Mouse (Mus musculus) intestine, postnatal 0 days (tissue): ENCODE results near the gene Lrrc4. TPM values are rescaled to one million over a fixed set of nuclear protein-coding genes. Genes with fewer than 3 reads are reported as not detected.

Experiments
- ATAC-seq: fragments of 200-750 bp; cut with Nextera tagmentation; 2 replicates; pipeline ENCODE4 v1.8.0; 2017; ENCODE audit warnings: mild to moderate bottlenecking, moderate TSS enrichment, moderate library complexity
- H3K27ac ChIP-seq: fragments of 300-500 bp; sonication (generic); 2 replicates; pipeline ENCODE4 v1.5.1; 2014; ENCODE audit warnings: mild to moderate bottlenecking, low read depth, low read length, moderate library complexity
- H3K27me3 ChIP-seq: fragments of 300-500 bp; sonication (generic); replicated peaks from 2 replicates; pipeline ENCODE4 v1.6.1; 2014; ENCODE audit warnings: low read length, mixed read lengths; ENCODE audit not compliant: control insufficient read depth, insufficient read depth
- H3K36me3 ChIP-seq: fragments of 300-500 bp; sonication (generic); 2 replicates; pipeline ENCODE4 v1.6.1; 2014; ENCODE audit warnings: mild to moderate bottlenecking, moderate library complexity; ENCODE audit not compliant: control insufficient read depth, insufficient read depth
- H3K4me1 ChIP-seq: fragments of 300-500 bp; sonication (generic); replicated peaks from 2 replicates; pipeline ENCODE4 v1.6.1; 2014; ENCODE audit warnings: antibody characterized with exemption, low read length, mixed read lengths; ENCODE audit not compliant: control insufficient read depth, insufficient read depth
- H3K4me2 ChIP-seq: fragments of 300-500 bp; sonication (generic); replicated peaks from 2 replicates; pipeline ENCODE4 v1.6.1; 2014; ENCODE audit warnings: low read depth, mild to moderate bottlenecking, moderate library complexity
- H3K4me3 ChIP-seq: fragments of 300-500 bp; sonication (generic); 2 replicates; pipeline ENCODE4 v1.5.1; 2014; ENCODE audit warnings: low read depth, low read length
- H3K9ac ChIP-seq: fragments of 300-500 bp; sonication (generic); 2 replicates; pipeline ENCODE4 v1.6.1; 2014; ENCODE audit warnings: mild to moderate bottlenecking, low read depth, low read length
- H3K9me3 ChIP-seq: fragments of 300-500 bp; sonication (generic); 2 replicates; pipeline ENCODE4 v1.6.1; 2016; ENCODE audit warnings: mixed run types; ENCODE audit not compliant: control insufficient read depth
- CTCF ChIP-seq: sonication (generic); IDR thresholded peaks from 2 replicates; pipeline ENCODE4 v1.5.1; 2016; ENCODE audit warnings: low read depth, mild to moderate bottlenecking, control low read depth, antibody characterized with exemption, moderate library complexity
- WGBS: fragments of 180-500 bp; shearing (Covaris S2); extraction: QIAGEN DNeasy Blood & Tissue Kit; methylation state at CpG from one replicate; pipeline ENCODE4 v1.1.7; 2014; 5-methylcytosine and 5-hydroxymethylcytosine counted together
- polyA plus RNA-seq: library from polyadenylated mRNA; unstranded; fragments of >200 nt; fragmentation: Nextera tagmentation; extraction: Ambion mirVana; gene quantifications from 2 replicates; pipeline ENCODE4 v1.2.1, GENCODE M21; 2015

Gene Lrrc4
- polyA plus RNA-seq, 1 experiment from 2014 or later = 3.2 TPM

DNA sequence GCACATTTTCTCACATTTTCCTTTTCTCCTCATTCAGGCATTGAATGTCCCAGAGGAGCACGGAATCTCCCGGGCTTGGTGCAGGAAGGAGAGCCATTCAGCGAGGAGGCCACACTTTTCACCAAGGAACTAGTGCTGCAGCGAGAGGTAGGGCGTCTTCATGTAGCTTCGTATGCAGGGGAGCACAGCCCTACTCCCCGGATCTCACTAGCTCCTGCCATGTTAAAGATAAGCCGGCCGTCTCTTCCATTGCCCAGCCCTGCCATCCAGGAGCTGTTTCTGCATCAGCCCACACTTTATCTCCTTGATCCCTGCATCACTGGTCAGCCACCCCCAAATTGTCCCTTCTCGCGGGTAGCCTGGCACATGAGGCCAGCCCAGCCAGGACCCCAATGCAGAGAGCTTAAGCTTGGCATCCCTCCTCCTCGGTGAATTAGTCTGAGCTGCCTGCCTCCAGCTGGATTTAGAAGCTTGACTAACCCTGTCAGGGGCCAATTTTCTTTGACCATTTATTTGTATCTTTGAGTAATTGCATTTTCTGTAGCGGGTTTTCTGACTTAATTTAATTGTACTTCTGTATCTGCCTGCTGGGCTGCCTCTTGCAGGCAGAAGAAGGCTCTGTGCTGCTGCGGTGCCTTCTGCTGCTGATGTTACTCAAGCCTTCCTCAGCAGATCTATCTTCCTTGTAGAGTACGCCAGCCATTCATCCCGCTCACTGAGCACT, 35.6 kb downstream of the Lrrc4 start:
- Histone ChIP-seq H3K9ac (no peak overlapping the region), H3K4me2 (no peak overlapping the region), H3K36me3 (peaks cover 15% of the 10 kb centered on the region), H3K9me3 (no peaks in the 10 kb centered on the region), H3K27ac (no peak overlapping the region), H3K27me3 (no peaks in the 10 kb centered on the region), H3K4me3 (no peak overlapping the region), H3K4me1 (no peaks in the 10 kb centered on the region)
- no peak for ATAC-seq
- TF ChIP-seq CTCF = no peak
- WGBS = 87% methylated on average over 16 of the region's 16 CpGs

GRCm38 (mm10) chr6:28795380-28795779, 36.2 kb downstream of the Lrrc4 start:
- Histone ChIP-seq H3K9ac (no peak overlapping the region), H3K36me3 (peaks cover 15% of the 10 kb centered on the region), H3K9me3 (no peaks in the 10 kb centered on the region), H3K4me2 (no peak overlapping the region), H3K27ac (no peak overlapping the region), H3K4me3 (no peak overlapping the region), H3K27me3 (no peaks in the 10 kb centered on the region), H3K4me1 (no peaks in the 10 kb centered on the region)
- ATAC-seq = no peak
- 43% methylated on average over 9 of the region's 9 CpGs for WGBS
- TF ChIP-seq CTCF = no peak

- ATAC-seq = no peak
- Histone ChIP-seq H3K9me3 (no peaks in the 10 kb centered on the region), H3K9ac (no peak overlapping the region), H3K4me1 (no peaks in the 10 kb centered on the region), H3K27ac (no peak overlapping the region), H3K27me3 (no peaks in the 10 kb centered on the region), H3K4me2 (no peak overlapping the region), H3K36me3 (peaks cover 13% of the 10 kb centered on the region), H3K4me3 (no peak overlapping the region)
- no peak for TF ChIP-seq CTCF
- WGBS = 84% methylated on average over 3 of the region's 3 CpGs
These were observed 39.7 kb downstream of the Lrrc4 start for GRCm38 (mm10) chr6:28791809-28792208.

DNA sequence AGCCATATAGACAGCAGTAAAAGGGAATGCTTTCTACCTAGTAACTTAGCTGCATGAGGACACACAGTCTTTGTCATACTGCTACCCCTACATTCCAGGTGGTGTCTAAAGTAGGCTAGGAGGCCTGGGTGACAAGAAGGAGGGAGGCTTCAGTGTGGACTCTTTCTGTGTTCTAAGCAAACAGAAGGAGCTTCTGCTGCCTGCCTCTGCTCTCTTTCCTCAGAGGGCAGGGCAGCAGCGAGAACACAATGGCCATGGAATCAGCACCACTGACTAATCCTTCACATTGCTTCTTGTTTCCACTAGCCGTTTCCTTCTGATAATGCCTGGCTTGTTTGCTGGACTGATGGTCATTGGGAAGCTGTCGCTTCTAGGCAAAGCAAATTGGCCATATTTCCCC, 40.4 kb downstream of the Lrrc4 start:
- no peak overlapping the region for H3K4me3 ChIP-seq
- no peak for TF ChIP-seq CTCF
- no peak for ATAC-seq
- H3K4me2 ChIP-seq = no peak overlapping the region
- 40% methylated on average over 3 of the region's 3 CpGs for WGBS
- H3K9me3 ChIP-seq = no peaks in the 10 kb centered on the region
- no peak overlapping the region for H3K27ac ChIP-seq
- no peak overlapping the region for H3K9ac ChIP-seq
- peaks cover 6% of the 10 kb centered on the region; the same call in 1 of the 2 replicates for H3K36me3 ChIP-seq
- H3K27me3 ChIP-seq = no peaks in the 10 kb centered on the region
- H3K4me1 ChIP-seq = no peaks in the 10 kb centered on the region

- no peaks in the 10 kb centered on the region for H3K9me3 ChIP-seq
- WGBS = 45% methylated on average over 4 of the region's 4 CpGs
- H3K27ac ChIP-seq = no peak overlapping the region
- H3K9ac ChIP-seq = no peak overlapping the region
- no peak overlapping the region for H3K4me2 ChIP-seq
- no peak overlapping the region for H3K4me3 ChIP-seq
- no peaks in the 10 kb centered on the region for H3K36me3 ChIP-seq
- ATAC-seq = no peak
- H3K27me3 ChIP-seq = no peaks in the 10 kb centered on the region
- H3K4me1 ChIP-seq = no peaks in the 10 kb centered on the region
- no peak for TF ChIP-seq CTCF
These were observed 41.9 kb downstream of the Lrrc4 start for GRCm38 (mm10) chr6:28789685-28790084.

DNA sequence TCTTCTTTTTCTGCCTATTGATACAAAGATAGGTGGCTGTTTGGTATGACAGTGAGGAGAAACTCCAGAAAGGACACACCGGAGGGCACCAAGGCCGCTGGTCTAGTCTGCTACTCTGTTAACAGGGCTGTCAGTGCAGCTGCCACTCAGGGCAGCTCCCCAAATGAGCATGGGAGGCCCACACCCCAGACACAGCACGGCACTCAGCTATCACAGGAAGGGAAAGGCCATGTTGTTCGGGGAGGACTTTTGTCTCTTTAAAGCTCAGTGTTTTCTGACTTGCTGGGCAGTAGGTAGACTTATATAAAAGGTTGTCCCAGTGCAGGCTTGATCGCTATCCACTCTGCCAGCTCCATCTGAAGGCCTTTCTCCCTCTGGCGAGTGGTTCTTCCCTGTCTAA, 44.4 kb downstream of the Lrrc4 start:
- Histone ChIP-seq H3K9me3 (no peaks in the 10 kb centered on the region), H3K4me1 (0 out of 2 replicates have a peak, but pooled peaks cover 3% of the 10 kb centered on the region), H3K4me3 (no peak overlapping the region), H3K27ac (no peak overlapping the region), H3K4me2 (no peak overlapping the region), H3K36me3 (no peaks in the 10 kb centered on the region), H3K27me3 (no peaks in the 10 kb centered on the region), H3K9ac (no peak overlapping the region)
- TF ChIP-seq CTCF = no peak
- ATAC-seq = no peak
- WGBS = 76% methylated on average over 6 of the region's 6 CpGs

DNA sequence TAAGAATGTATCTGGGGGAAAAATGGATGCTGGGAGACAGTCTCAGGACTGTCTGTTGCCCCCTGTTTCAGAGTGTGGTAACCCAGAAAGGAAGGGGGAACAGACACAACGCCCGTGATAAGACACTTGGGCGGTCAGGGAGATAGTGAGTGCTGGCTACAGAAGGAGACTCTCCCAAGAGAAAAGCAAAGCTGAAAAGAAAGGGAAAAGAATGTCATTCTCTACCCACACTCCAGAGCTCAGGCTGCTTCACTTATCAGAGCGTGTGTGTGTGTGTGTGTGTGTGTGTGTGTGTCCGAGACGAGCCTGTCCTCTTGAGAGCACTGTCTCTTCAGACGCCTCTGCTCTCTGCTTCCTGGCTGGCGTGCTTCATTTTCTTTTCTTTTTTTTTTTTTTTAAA, 45.8 kb downstream of the Lrrc4 start:
- no peaks in the 10 kb centered on the region for H3K9me3 ChIP-seq
- no peak for ATAC-seq
- H3K9ac ChIP-seq = no peak overlapping the region
- 77% methylated on average over 8 of the region's 8 CpGs for WGBS
- H3K4me1 ChIP-seq = 0 out of 2 replicates have a peak, but pooled peaks cover 3% of the 10 kb centered on the region
- H3K4me3 ChIP-seq = no peak overlapping the region
- H3K4me2 ChIP-seq = no peak overlapping the region
- no peak for TF ChIP-seq CTCF
- H3K36me3 ChIP-seq = no peaks in the 10 kb centered on the region
- H3K27ac ChIP-seq = no peak overlapping the region
- H3K27me3 ChIP-seq = no peaks in the 10 kb centered on the region
